Mouse (Mus musculus) myocyte (in vitro differentiated cells): Measurements from ENCODE around the gene Cd33.

ENCODE experiments used
- CEBPB ChIP-seq: IDR thresholded peaks from 2 replicates; pipeline ENCODE4 v1.6.1; 2011; ENCODE audit warnings: mild to moderate bottlenecking, moderate library complexity; ENCODE audit not compliant: poor library complexity, insufficient read depth, severe bottlenecking
- E2F4 ChIP-seq: IDR thresholded peaks from one replicate; pipeline ENCODE4 v1.6.1; 2011; ENCODE audit warnings: mild to moderate bottlenecking, control low read depth, moderate library complexity; ENCODE audit not compliant: insufficient read depth
- MAX ChIP-seq: IDR thresholded peaks from one replicate; pipeline ENCODE4 v1.6.1; 2011; ENCODE audit warnings: low read depth, mild to moderate bottlenecking, control low read depth
- POLR2A ChIP-seq: IDR thresholded peaks from one replicate; pipeline ENCODE4 v1.6.1; 2011; ENCODE audit warnings: low read depth, mild to moderate bottlenecking, control low read depth, moderate library complexity; ENCODE audit not compliant: insufficient read length
- SRF ChIP-seq: IDR thresholded peaks from one replicate; pipeline ENCODE4 v1.6.1; 2011; ENCODE audit warnings: low read depth; ENCODE audit not compliant: control insufficient read depth, insufficient read length
- TCF3 ChIP-seq: IDR thresholded peaks from one replicate; pipeline ENCODE4 v1.6.1; 2011; ENCODE audit warnings: low read depth, control low read depth; ENCODE audit not compliant: insufficient read length
- USF1 ChIP-seq: IDR thresholded peaks from one replicate; pipeline ENCODE4 v1.6.1; 2011; ENCODE audit warnings: low read depth, mild to moderate bottlenecking, control low read depth, moderate library complexity

DNA sequence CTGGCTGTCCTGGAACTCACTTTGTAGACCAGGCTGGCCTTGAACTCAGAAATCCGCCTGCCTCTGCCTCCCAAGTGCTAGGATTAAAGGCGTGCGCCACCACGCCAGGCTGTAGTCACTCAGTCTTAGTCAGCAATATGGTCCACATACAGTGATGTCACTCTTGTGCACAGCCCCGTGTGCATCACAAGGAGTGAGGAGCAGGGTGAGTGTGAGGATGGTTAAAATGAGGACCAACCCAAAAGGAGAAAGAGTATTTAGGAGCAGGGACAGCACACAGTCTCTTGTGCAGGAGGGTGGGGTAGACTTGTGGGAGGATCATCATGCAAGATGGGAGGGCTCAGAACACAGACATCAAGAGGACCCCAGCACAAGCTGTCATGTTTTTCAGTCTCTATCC is 11.1 kb upstream of the Cd33 start:
- no peak for TF ChIP-seq POLR2A
- no peak for TF ChIP-seq E2F4
- no peak for TF ChIP-seq SRF
- no peak for TF ChIP-seq MAX
- no peak for TF ChIP-seq USF1
- TF ChIP-seq TCF3, result no peak
- TF ChIP-seq CEBPB, result no peak
